Mouse (Mus musculus) heart, embryonic 12.5 days (tissue): Measurements from ENCODE around the gene Gm20388. TPM values are rescaled to one million over a fixed set of nuclear protein-coding genes. Genes with fewer than 3 reads are reported as not detected.

ENCODE experiments used
- ATAC-seq: fragments of 200-750 bp; cut with Nextera tagmentation; 2 replicates; pipeline ENCODE4 v1.8.0; 2017; ENCODE audit warnings: moderate TSS enrichment, moderate library complexity; ENCODE audit not compliant: insufficient number of reproducible peaks, low FRiP score
- H3K27ac ChIP-seq: fragments of 300-500 bp; sonication (generic); 2 replicates; pipeline ENCODE4 v1.5.1; 2016; ENCODE audit warnings: mild to moderate bottlenecking, moderate library complexity; ENCODE audit not compliant: poor library complexity, severe bottlenecking
- H3K27me3 ChIP-seq: fragments of 300-500 bp; sonication (generic); replicated peaks from 2 replicates; pipeline ENCODE4 v1.6.1; 2016; ENCODE audit warnings: mild to moderate bottlenecking, moderate library complexity
- H3K36me3 ChIP-seq: fragments of 300-500 bp; sonication (generic); 2 replicates; pipeline ENCODE4 v1.6.1; 2016; ENCODE audit warnings: mild to moderate bottlenecking, moderate library complexity
- H3K4me1 ChIP-seq: fragments of 300-500 bp; sonication (generic); replicated peaks from 2 replicates; pipeline ENCODE4 v1.6.1; 2016; ENCODE audit warnings: mild to moderate bottlenecking
- H3K4me2 ChIP-seq: fragments of 300-500 bp; sonication (generic); 2 replicates; pipeline ENCODE4 v1.6.1; 2016; ENCODE audit warnings: mild to moderate bottlenecking, moderate library complexity
- H3K4me3 ChIP-seq: fragments of 300-500 bp; sonication (generic); 2 replicates; pipeline ENCODE4 v1.5.1; 2016; ENCODE audit warnings: mild to moderate bottlenecking
- H3K9ac ChIP-seq: fragments of 300-500 bp; sonication (generic); 2 replicates; pipeline ENCODE4 v1.6.1; 2016; ENCODE audit warnings: mild to moderate bottlenecking, moderate library complexity
- H3K9me3 ChIP-seq: fragments of 300-500 bp; sonication (generic); replicated peaks from 2 replicates; pipeline ENCODE4 v1.6.1; 2016; ENCODE audit warnings: mild to moderate bottlenecking, moderate library complexity
- WGBS: fragments of 180-500 bp; shearing (Covaris S2); methylation state at CpG from one replicate; pipeline ENCODE4 v1.1.7; 2016; 5-methylcytosine and 5-hydroxymethylcytosine counted together
- polyA plus RNA-seq: library from polyadenylated mRNA; unstranded; fragments of >200 nt; fragmentation: Nextera tagmentation; extraction: Ambion mirVana; gene quantifications from 2 replicates; pipeline ENCODE4 v1.2.1, GENCODE M21; 2016

Gm20388 gene
- polyA plus RNA-seq, 1 experiment from 2014 or later = not detected

DNA sequence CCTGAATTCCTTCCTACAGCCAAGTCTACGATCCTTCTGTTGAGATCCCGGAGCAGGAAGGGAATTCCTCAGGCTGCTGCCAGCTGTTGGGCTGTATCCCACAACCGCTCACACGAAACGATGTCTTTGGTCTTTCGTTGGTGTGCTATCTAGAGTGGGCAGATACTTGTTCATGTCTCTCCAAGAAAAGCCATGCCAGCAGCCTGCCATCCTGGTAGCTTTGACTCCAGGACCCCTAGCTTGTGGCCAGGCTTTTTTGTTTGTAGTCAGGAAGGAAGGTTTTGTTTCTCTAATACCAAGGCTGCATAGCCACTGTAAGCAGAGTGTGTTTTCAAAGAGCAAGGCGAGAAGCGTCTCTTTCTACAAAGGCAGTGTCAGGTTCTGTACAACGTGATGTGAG lies 193.3 kb downstream of the Gm20388 start:
- Histone ChIP-seq H3K4me1 (peaks cover 47% of the 10 kb centered on the region), H3K27ac (0 out of 2 replicates have a peak overlapping the region, but pooled peaks have one; percentile 12)

DNA sequence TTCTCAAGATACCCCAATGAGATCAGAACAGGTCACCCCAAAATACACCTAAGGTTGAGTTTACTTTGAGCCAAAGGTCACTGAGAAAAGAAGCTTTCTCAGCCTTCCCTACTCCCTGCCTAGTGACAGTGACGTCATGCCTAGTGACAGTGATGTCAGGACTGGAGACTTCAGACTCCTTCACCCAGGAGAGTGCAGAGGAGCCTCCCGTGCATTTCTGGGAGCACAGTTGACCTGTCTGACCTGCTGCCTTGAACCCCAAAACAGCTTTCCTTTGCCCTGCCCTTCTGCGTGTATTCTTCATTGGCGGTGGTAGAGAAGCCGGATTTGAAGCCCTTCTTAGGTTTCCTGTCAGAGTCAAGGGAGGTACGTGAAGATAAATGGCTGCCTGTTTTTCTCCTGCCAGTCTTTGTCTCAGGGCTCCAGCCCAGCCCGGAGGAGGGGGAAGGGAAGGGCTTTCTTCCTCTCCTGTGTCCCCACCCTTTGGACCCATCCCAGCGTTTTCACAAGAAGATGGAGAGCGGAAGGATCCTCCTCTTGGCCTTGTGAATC lies 194.2 kb downstream of the Gm20388 start:
- Histone ChIP-seq H3K4me3 (no peak overlapping the region), H3K4me1 (peaks cover 43% of the 10 kb centered on the region), H3K9ac (no peak overlapping the region), H3K4me2 (no peak overlapping the region), H3K27me3 (no peaks in the 10 kb centered on the region), H3K36me3 (no peaks in the 10 kb centered on the region), H3K27ac (0 out of 2 replicates have a peak overlapping the region, but pooled peaks have one; percentile 24), H3K9me3 (no peaks in the 10 kb centered on the region)
- 53% methylated on average over 9 of the region's 9 CpGs for WGBS
- ATAC-seq = peak; percentile 37; the same call in 1 of the 2 replicates

More for the DNA sequence above, 193.3 kb downstream of the Gm20388 start:
- no peak overlapping the region for H3K9ac ChIP-seq
- H3K36me3 ChIP-seq = no peaks in the 10 kb centered on the region
- H3K4me3 ChIP-seq = no peak overlapping the region
- WGBS = 87% methylated on average over 9 of the region's 9 CpGs
- no peaks in the 10 kb centered on the region for H3K27me3 ChIP-seq
- ATAC-seq = no peak
- no peaks in the 10 kb centered on the region for H3K9me3 ChIP-seq
- H3K4me2 ChIP-seq = no peak overlapping the region

- H3K36me3 ChIP-seq = no peaks in the 10 kb centered on the region
- H3K4me3 ChIP-seq = no peak overlapping the region
- H3K4me1 ChIP-seq = peaks cover 29% of the 10 kb centered on the region
- 38% methylated on average over 3 of the region's 3 CpGs for WGBS
- no peak overlapping the region for H3K9ac ChIP-seq
- H3K4me2 ChIP-seq = no peak overlapping the region
- H3K9me3 ChIP-seq = no peaks in the 10 kb centered on the region
- no peak overlapping the region for H3K27ac ChIP-seq
- no peaks in the 10 kb centered on the region for H3K27me3 ChIP-seq
- no peak for ATAC-seq
Observed at GRCm38 (mm10) chr8:120109149-120109548, 198.5 kb downstream of the Gm20388 start.

DNA sequence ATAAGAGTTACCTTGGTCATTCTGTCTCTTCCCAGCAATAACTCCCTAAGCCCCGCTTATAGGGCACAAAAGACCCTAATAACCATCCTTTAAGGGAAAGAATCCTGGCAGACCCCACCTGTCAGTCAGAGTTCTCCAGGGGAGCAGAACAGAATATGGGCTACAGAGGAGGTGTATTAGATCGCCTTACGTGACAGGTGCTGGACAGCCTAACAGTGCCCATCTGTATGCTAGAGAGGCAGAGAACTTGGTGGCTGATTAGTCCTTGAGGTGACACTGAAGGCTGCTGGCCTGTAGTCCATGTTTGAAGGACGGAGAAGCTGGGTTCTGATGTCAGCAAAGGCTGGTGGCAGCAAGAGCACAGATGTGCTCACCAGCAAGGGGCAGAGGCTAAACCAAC lies 200.3 kb downstream of the Gm20388 start:
- Histone ChIP-seq H3K27me3 (peaks cover 14% of the 10 kb centered on the region; the same call in 1 of the 2 replicates), H3K4me1 (peaks cover 23% of the 10 kb centered on the region), H3K9me3 (peaks cover 2% of the 10 kb centered on the region; the same call in 1 of the 2 replicates), H3K4me2 (no peak overlapping the region), H3K36me3 (no peaks in the 10 kb centered on the region), H3K4me3 (no peak overlapping the region), H3K27ac (no peak overlapping the region), H3K9ac (no peak overlapping the region)
- no peak for ATAC-seq
- 78% methylated on average over 4 of the region's 4 CpGs for WGBS

GRCm38 (mm10) chr8:120111382-120111781 lies 200.7 kb downstream of the Gm20388 start:
- Histone ChIP-seq H3K4me3 (no peak overlapping the region), H3K4me2 (no peak overlapping the region), H3K9ac (no peak overlapping the region), H3K4me1 (peaks cover 22% of the 10 kb centered on the region), H3K27ac (no peak overlapping the region), H3K36me3 (no peaks in the 10 kb centered on the region), H3K27me3 (peaks cover 15% of the 10 kb centered on the region; the same call in 1 of the 2 replicates), H3K9me3 (peaks cover 3% of the 10 kb centered on the region; the same call in 1 of the 2 replicates)
- 57% methylated on average over 4 of the region's 4 CpGs for WGBS
- ATAC-seq = no peak

- no peaks in the 10 kb centered on the region for H3K36me3 ChIP-seq
- peak overlapping the region; percentile 89; the same call in 1 of the 2 replicates for H3K4me2 ChIP-seq
- H3K9ac ChIP-seq = no peak overlapping the region
- peaks cover 15% of the 10 kb centered on the region; the same call in 1 of the 2 replicates for H3K27me3 ChIP-seq
- 65% methylated on average over 5 of the region's 5 CpGs for WGBS
- peaks cover 25% of the 10 kb centered on the region for H3K4me1 ChIP-seq
- no peak overlapping the region for H3K4me3 ChIP-seq
- ATAC-seq = no peak
- H3K27ac ChIP-seq = no peak overlapping the region
- peaks cover 3% of the 10 kb centered on the region; the same call in 1 of the 2 replicates for H3K9me3 ChIP-seq
Observed at GRCm38 (mm10) chr8:120112535-120112934, 201.9 kb downstream of the Gm20388 start.

- Histone ChIP-seq H3K9ac (peak overlapping the region; percentile 72), H3K27ac (peak overlapping the region; percentile 87), H3K9me3 (peaks cover 3% of the 10 kb centered on the region; the same call in 1 of the 2 replicates), H3K4me3 (peak overlapping the region; percentile 79), H3K4me2 (peak overlapping the region; percentile 89), H3K4me1 (peaks cover 30% of the 10 kb centered on the region), H3K27me3 (peaks cover 15% of the 10 kb centered on the region; the same call in 1 of the 2 replicates), H3K36me3 (no peaks in the 10 kb centered on the region)
- ATAC-seq = peak; percentile 43
- 3% methylated on average over 10 of the region's 10 CpGs for WGBS
Observed at GRCm38 (mm10) chr8:120113306-120113705, 202.7 kb downstream of the Gm20388 start.

- peak; percentile 97 for ATAC-seq
- peak within 1 kb of the TSS; percentile 89 for H3K4me2 ChIP-seq
- peaks cover 3% of the 10 kb centered on the region; the same call in 1 of the 2 replicates for H3K9me3 ChIP-seq
- H3K9ac ChIP-seq = peak within 1 kb of the TSS; percentile 85
- H3K4me3 ChIP-seq = peak within 1 kb of the TSS; percentile 79
- no peaks in the 10 kb centered on the region for H3K36me3 ChIP-seq
- under 1% methylated on average over 55 of the region's 61 CpGs for WGBS
- peaks cover 35% of the 10 kb centered on the region for H3K4me1 ChIP-seq
- peak within 1 kb of the TSS; percentile 87 for H3K27ac ChIP-seq
- H3K27me3 ChIP-seq = peaks cover 15% of the 10 kb centered on the region; the same call in 1 of the 2 replicates
Observed at GRCm38 (mm10) chr8:120113758-120114255, 203.2 kb downstream of the Gm20388 start, which contains the start of gene 6430548M08Rik. 6430548M08Rik (plus strand) TSS chr8:120114152.

- H3K36me3 ChIP-seq = no peaks in the 10 kb centered on the region
- peaks cover 15% of the 10 kb centered on the region; the same call in 1 of the 2 replicates for H3K27me3 ChIP-seq
- peaks cover 41% of the 10 kb centered on the region for H3K4me1 ChIP-seq
- peak overlapping the region; percentile 42 for H3K27ac ChIP-seq
- 1% methylated on average over 45 of the region's 46 CpGs for WGBS
- peak overlapping the region; percentile 79 for H3K4me3 ChIP-seq
- H3K9me3 ChIP-seq = peaks cover 3% of the 10 kb centered on the region; the same call in 1 of the 2 replicates
- peak overlapping the region; percentile 89 for H3K4me2 ChIP-seq
- ATAC-seq = peak; percentile 40
- H3K9ac ChIP-seq = peak overlapping the region; percentile 85
Observed at GRCm38 (mm10) chr8:120114315-120114841, 203.7 kb downstream of the Gm20388 start.

DNA sequence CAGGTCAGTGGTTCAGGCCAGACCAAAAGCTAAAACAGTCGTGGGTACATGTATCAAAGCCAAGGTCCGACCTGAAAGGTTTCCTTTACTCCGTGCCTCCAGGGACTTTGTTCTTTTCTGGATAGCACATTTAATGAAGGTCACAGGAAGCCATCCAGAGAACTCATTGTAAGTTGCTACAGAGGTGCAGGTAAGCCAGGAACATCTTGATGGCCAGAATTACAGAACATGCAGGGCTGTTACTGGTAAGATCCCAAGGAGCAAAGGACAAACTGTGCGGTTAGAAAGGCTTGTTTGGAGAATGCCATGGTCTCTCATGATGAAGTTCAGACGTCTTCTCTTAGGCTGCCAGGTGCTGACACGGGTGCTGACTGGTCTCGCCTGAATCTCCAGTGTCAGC lies 206.0 kb downstream of the Gm20388 start:
- ATAC-seq = no peak
- WGBS = 66% methylated on average over 7 of the region's 7 CpGs
- H3K9me3 ChIP-seq = peaks cover 3% of the 10 kb centered on the region; the same call in 1 of the 2 replicates
- peaks cover 63% of the 10 kb centered on the region for H3K4me1 ChIP-seq
- no peak overlapping the region for H3K4me3 ChIP-seq
- H3K36me3 ChIP-seq = no peaks in the 10 kb centered on the region
- H3K4me2 ChIP-seq = no peak overlapping the region
- peaks cover 15% of the 10 kb centered on the region; the same call in 1 of the 2 replicates for H3K27me3 ChIP-seq
- H3K27ac ChIP-seq = no peak overlapping the region
- H3K9ac ChIP-seq = no peak overlapping the region

DNA sequence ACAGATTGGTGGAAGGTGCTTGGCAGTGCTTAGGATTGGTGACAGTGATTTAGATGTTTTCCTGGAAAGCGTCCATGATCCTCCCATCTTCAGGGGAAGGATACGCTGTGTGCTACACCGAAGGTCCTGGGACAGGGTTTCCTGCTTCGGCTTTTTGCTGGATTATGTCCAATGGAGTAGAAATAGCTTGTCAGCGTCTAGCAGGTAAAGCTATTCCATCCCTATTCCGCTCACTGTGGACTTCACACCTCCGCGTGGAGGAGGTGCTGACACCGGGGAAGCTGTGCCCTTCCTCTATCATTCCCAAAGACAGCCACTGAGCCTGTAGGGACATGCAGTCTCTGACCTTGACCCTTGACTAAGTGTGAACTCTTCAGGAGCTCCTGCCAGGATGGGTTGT lies 207.5 kb downstream of the Gm20388 start:
- peaks cover 15% of the 10 kb centered on the region; the same call in 1 of the 2 replicates for H3K27me3 ChIP-seq
- H3K9ac ChIP-seq = no peak overlapping the region
- H3K27ac ChIP-seq = no peak overlapping the region
- H3K4me2 ChIP-seq = no peak overlapping the region
- WGBS = 70% methylated on average over 9 of the region's 9 CpGs
- no peak for ATAC-seq
- peaks cover 68% of the 10 kb centered on the region for H3K4me1 ChIP-seq
- no peaks in the 10 kb centered on the region for H3K36me3 ChIP-seq
- no peak overlapping the region for H3K4me3 ChIP-seq
- H3K9me3 ChIP-seq = peaks cover 3% of the 10 kb centered on the region; the same call in 1 of the 2 replicates
